Mouse (Mus musculus): ENCODE measurements at regions not wholly inside any gene's neighbourhood (a gene's known extent, or its start where the extent isn't known, plus 50 kb on each side); places are given as distances from the start of the nearest gene placed in this dataset.

DNA sequence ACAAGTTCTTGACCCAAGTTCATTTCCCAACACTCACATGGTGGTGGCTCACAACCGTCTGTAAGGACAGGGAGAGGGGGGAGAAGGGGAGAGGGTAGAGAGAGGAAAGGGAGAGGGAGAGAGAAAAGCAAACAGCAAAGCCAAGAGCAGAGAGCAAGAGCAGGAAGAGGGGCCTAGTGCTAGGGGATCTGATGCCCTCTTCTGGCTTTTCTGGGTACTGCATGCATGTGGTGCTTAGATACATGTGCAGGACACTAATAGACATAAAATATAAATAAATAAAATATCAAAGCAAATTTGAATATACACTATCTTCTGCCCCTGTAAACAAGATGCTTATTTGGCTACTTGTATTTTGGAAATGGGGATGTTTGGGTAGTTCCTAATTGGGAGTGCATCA is 91.2 kb downstream of the Rnf138rt1 start:
- peak; percentile 66 to 73 for DNase-seq

Data from cerebellum, postnatal 10 days (tissue).